Mouse (Mus musculus): Measurements from ENCODE around the gene Nrm. TPM values are rescaled to one million over a fixed set of nuclear protein-coding genes. Genes with fewer than 3 reads are reported as not detected.
A peak's percentile ranks its signal among the peaks of the same experiment; 100 is the strongest.

Nrm gene
- total and polyA plus RNA-seq, 3 experiments = 11.1 to 49.9 TPM; not detected in 1

- Histone ChIP-seq H3K9ac (ENCODE audit: control insufficient read depth, low read depth, low read length, poor library complexity, severe bottlenecking) (0 out of 2 replicates have a peak overlapping the region, but pooled peaks have one; percentile 32), H3K9me3 (replicated peaks; ENCODE audit: insufficient read depth, low read length) (no peaks in the 10 kb centered on the region), H3K36me3 (ENCODE audit: control insufficient read depth in 1 of 2, insufficient read depth in 2 of 2, low read length in 2 of 2) (peaks cover 0 to 34% of the 10 kb centered on the region in 2 experiments; a peak in 2 of 4 replicates), H3K79me2 (ENCODE audit: control insufficient read depth, insufficient read depth, low read length, poor library complexity) (peaks cover 17% of the 10 kb centered on the region), H3K27me3 (ENCODE audit: control insufficient read depth in 1 of 2, insufficient read depth in 2 of 2, low read length in 2 of 2) (no peaks in the 10 kb centered on the region), H3K4me1 (ENCODE audit: control insufficient read depth in 1 of 2, insufficient read depth in 2 of 2, low read length in 2 of 2) (peaks cover 4 to 40% of the 10 kb centered on the region in 2 experiments; a peak in 3 of 4 replicates), H3K27ac (ENCODE audit: control insufficient read depth, low read depth, low read length) (peak overlapping the region; percentile 81), H3K4me3 (ENCODE audit: control insufficient read depth in 1 of 2, insufficient read depth in 1 of 2, low read depth in 2 of 2, low read length in 2 of 2) (no peak overlapping the region)
- TF ChIP-seq GATA1 (IDR thresholded peaks at IDR 0.05; ENCODE audit: low read depth, low read length) (peak; percentile 64), TCF12 (IDR thresholded peaks at IDR 0.05; ENCODE audit: low read depth, low read length) (peak; percentile 47; the same call in 1 of the 2 replicates), CHD1 (IDR thresholded peaks at IDR 0.05; ENCODE audit: low read depth, low read length) (no peak), TBP (IDR thresholded peaks at IDR 0.05; ENCODE audit: low read depth, low read length) (peak; percentile 49; the same call in 1 of the 2 replicates), SMC3 (IDR thresholded peaks at IDR 0.05; ENCODE audit: low read depth, low read length) (no peak), ETS1 (IDR thresholded peaks at IDR 0.05; ENCODE audit: low read depth, low read length) (peak; percentile 18; the same call in 1 of the 2 replicates), EP300 (IDR thresholded peaks at IDR 0.05; ENCODE audit: low read depth in 1 of 2, low read length in 2 of 2) (peak; percentile 48 to 68; a peak in 3 of 4 replicates), NELFE (IDR thresholded peaks at IDR 0.05; ENCODE audit: low read depth, low read length) (no peak)
- peak; percentile 86 for DNase-seq (ENCODE audit: low read depth, low spot score)
These were observed 39.5 kb downstream of the Nrm start for GRCm38 (mm10) chr17:35900636-35901035.

DNA sequence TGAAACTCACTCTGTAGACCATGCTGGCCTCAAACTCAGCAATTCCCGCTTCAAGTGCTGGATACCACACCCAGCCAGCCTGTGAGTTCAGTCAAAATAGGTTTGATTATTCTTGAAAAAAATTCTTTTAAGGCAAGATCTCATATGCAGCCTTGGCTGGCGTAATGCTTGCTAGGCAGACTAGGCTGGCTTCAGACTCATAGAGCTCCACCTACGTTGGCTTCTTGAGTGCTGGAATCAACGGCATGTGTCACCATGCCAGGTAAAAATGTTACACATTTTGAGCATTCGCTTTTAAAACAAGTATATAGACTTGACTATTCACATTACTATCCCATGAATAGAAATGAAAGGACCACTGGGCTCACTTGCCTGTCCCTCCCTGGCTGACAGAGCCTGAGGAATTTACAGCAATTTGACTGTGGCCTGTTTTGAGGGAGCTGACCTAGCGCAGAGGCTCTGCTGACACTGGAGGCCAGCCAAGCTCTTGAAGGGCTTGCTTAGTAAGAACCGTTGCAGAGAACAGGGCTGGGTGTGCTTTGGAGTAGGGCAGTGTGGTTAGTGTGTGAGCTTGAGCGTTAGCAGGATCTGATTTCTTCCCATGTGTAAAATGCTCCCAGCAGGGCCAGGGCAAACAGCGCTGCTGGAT lies 42.3 kb downstream of the Nrm start:
- Histone ChIP-seq H3K36me3 (ENCODE audit: control insufficient read depth in 1 of 2, insufficient read depth in 2 of 2, low read length in 2 of 2) (peaks cover 1 to 22% of the 10 kb centered on the region in 2 experiments; a peak in 3 of 4 replicates), H3K79me2 (ENCODE audit: control insufficient read depth, insufficient read depth, low read length, poor library complexity) (no peaks in the 10 kb centered on the region), H3K27ac (ENCODE audit: control insufficient read depth, low read depth, low read length) (no peak overlapping the region), H3K4me3 (ENCODE audit: control insufficient read depth in 1 of 2, insufficient read depth in 1 of 2, low read depth in 2 of 2, low read length in 2 of 2) (no peak overlapping the region), H3K27me3 (ENCODE audit: control insufficient read depth in 1 of 2, insufficient read depth in 2 of 2, low read length in 2 of 2) (no peaks in the 10 kb centered on the region), H3K9ac (ENCODE audit: control insufficient read depth, low read depth, low read length, poor library complexity, severe bottlenecking) (no peak overlapping the region), H3K9me3 (replicated peaks; ENCODE audit: insufficient read depth, low read length) (no peaks in the 10 kb centered on the region), H3K4me1 (ENCODE audit: control insufficient read depth in 1 of 2, insufficient read depth in 2 of 2, low read length in 2 of 2) (peaks cover 4 to 24% of the 10 kb centered on the region in 2 experiments; a peak in 3 of 4 replicates)
- DNase-seq (ENCODE audit: low read depth, low spot score) = peak; percentile 25
- TF ChIP-seq ELF1 (IDR thresholded peaks at IDR 0.05; ENCODE audit: low read depth, low read length) (no peak), JUND (IDR thresholded peaks at IDR 0.05; ENCODE audit: low read depth, low read length) (no peak), MXI1 (IDR thresholded peaks at IDR 0.05; ENCODE audit: low read depth, low read length) (no peak), HCFC1 (IDR thresholded peaks at IDR 0.05; ENCODE audit: low read depth, low read length) (no peak), TAL1 (IDR thresholded peaks at IDR 0.05; ENCODE audit: low read length) (no peak), MYC (IDR thresholded peaks at IDR 0.05; ENCODE audit: low read depth, low read length) (no peak), NRF1 (IDR thresholded peaks at IDR 0.05; ENCODE audit: insufficient read depth, low read depth, low read length, poor library complexity, severe bottlenecking) (no peak), BHLHE40 (IDR thresholded peaks at IDR 0.05; ENCODE audit: borderline replicate concordance, low read depth, low read length) (no peak), UBTF (IDR thresholded peaks at IDR 0.05; ENCODE audit: borderline replicate concordance, insufficient read depth, low read depth, low read length) (no peak), TBP (IDR thresholded peaks at IDR 0.05; ENCODE audit: low read depth, low read length) (no peak), CHD1 (IDR thresholded peaks at IDR 0.05; ENCODE audit: low read depth, low read length) (no peak), KAT2A (conservative IDR thresholded peaks at IDR 0.05; ENCODE audit: low read depth, low read length) (no peak), MAX (IDR thresholded peaks at IDR 0.05; ENCODE audit: low read length) (no peak), SMC3 (IDR thresholded peaks at IDR 0.05; ENCODE audit: low read depth, low read length) (no peak), SIN3A (IDR thresholded peaks at IDR 0.05; ENCODE audit: low read length) (no peak)

Measured in MEL (cell line).